ENCODE assay signal across 28 mouse cellular contexts in genomic region chr5:44201665-44202064, GRCm38 (mm10). TPM values are rescaled to one million over a fixed set of nuclear protein-coding genes. Genes with fewer than 3 reads are reported as not detected.
DNase-seq lines count a peak whose midpoint lies in the region; ATAC-seq and TF ChIP-seq lines count a peak whose summit lies in the region.
"Had no signal": no experiment of that assay in that cellular context is flagged by ENCODE, and none has a peak within 500 bp of the region (broad histone marks: within the 10 kb centered on the region; RNA-seq: fewer than 3 reads in every experiment).

No protein-coding gene starts in this region.

- peak; percentile 16; the same call in 1 of the 2 replicates for TF ChIP-seq CTCF in gastrocnemius, adult 2 months (IDR thresholded peaks at IDR 0.05)
- peak; percentile 73 for TF ChIP-seq CTCF in layer of hippocampus, adult 2 months (conservative IDR thresholded peaks at IDR 0.05)
- TF ChIP-seq CTCF in midbrain, postnatal 0 days (IDR thresholded peaks at IDR 0.05), result peak; percentile 52

- no peak for DNase-seq in gastrocnemius, adult 2 months
- DNase-seq in gastrocnemius, postnatal 10 days, result no peak
- no peak for DNase-seq in layer of hippocampus, adult 2 months (ENCODE audit: low spot score in 2 of 2)
- DNase-seq in layer of hippocampus, adult 9-10 months (ENCODE audit: low spot score), result no peak
- no peak for DNase-seq in midbrain, postnatal 0 days (ENCODE audit: low spot score)
- no peak for DNase-seq in urinary bladder, postnatal 36 days (ENCODE audit: low spot score in 2 of 2)
- DNase-seq in cerebellum, adult 11-12 months, result no peak
- DNase-seq: adrenal gland, adult 8-10 months; cerebellum, adult 8-10 months; cerebellum, postnatal 25 days; kidney, adult 8-10 months; kidney, postnatal 10 days; lung, postnatal 10 days; retina, postnatal 1 day; right cerebral cortex, postnatal 14 days had no signal

- no peak for ATAC-seq in midbrain, postnatal 0 days (ENCODE audit: low FRiP score)
- ATAC-seq in midbrain, embryonic 16.5 days, result no peak
- ATAC-seq: CD4-positive, CD25-positive, alpha-beta regulatory T cell, adult 4 months; forebrain, embryonic 13.5 days; inflammation-experienced regulatory T-cells, adult 6 months had no signal

- no peaks in the 10 kb centered on the region for H3K27me3 ChIP-seq in midbrain, postnatal 0 days (ENCODE audit: insufficient read depth, low read length)
- no peaks in the 10 kb centered on the region for H3K27me3 ChIP-seq in midbrain, embryonic 16.5 days (ENCODE audit: control insufficient read depth, insufficient read depth, low read depth, low read length)
- H3K27me3 ChIP-seq: embryonic facial prominence, embryonic 15.5 days; forebrain, embryonic 13.5 days; heart, embryonic 15.5 days; hindbrain, embryonic 12.5 days; limb, embryonic 13.5 days; neural tube, embryonic 15.5 days had no signal

- no peaks in the 10 kb centered on the region for H3K4me1 ChIP-seq in midbrain, postnatal 0 days (ENCODE audit: insufficient read depth, low read length)
- H3K4me1 ChIP-seq in midbrain, embryonic 16.5 days (ENCODE audit: control insufficient read depth, insufficient read depth, low read length), result no peaks in the 10 kb centered on the region
- H3K4me1 ChIP-seq: embryonic facial prominence, embryonic 10.5 days; embryonic facial prominence, embryonic 15.5 days; forebrain, embryonic 13.5 days; hindbrain, embryonic 12.5 days; midbrain, embryonic 10.5 days had no signal

- peaks cover 7% of the 10 kb centered on the region; the same call in 1 of the 2 replicates for H3K36me3 ChIP-seq in midbrain, postnatal 0 days (ENCODE audit: insufficient read depth, low read length)
- no peaks in the 10 kb centered on the region for H3K36me3 ChIP-seq in midbrain, embryonic 16.5 days (ENCODE audit: control insufficient read depth, insufficient read depth, low read length)
- H3K36me3 ChIP-seq: heart, embryonic 15.5 days; hindbrain, embryonic 12.5 days; neural tube, embryonic 15.5 days had no signal

- H3K27ac ChIP-seq in gastrocnemius, adult 2 months, result no peak overlapping the region
- no peak overlapping the region for H3K27ac ChIP-seq in layer of hippocampus, adult 2 months
- H3K27ac ChIP-seq in midbrain, postnatal 0 days (ENCODE audit: low read depth, low read length), result no peak overlapping the region
- no peak overlapping the region for H3K27ac ChIP-seq in midbrain, embryonic 16.5 days (ENCODE audit: low read length)
- H3K27ac ChIP-seq: embryonic facial prominence, embryonic 10.5 days; embryonic facial prominence, embryonic 15.5 days; forebrain, embryonic 13.5 days; heart, embryonic 10.5 days; heart, embryonic 15.5 days; hindbrain, embryonic 12.5 days; limb, embryonic 13.5 days; midbrain, embryonic 10.5 days had no signal

- H3K4me2 ChIP-seq in midbrain, postnatal 0 days (ENCODE audit: low read depth, low read length, poor library complexity, severe bottlenecking), result no peak overlapping the region
- H3K4me2 ChIP-seq in midbrain, embryonic 16.5 days (ENCODE audit: low read length), result no peak overlapping the region
- H3K4me2 ChIP-seq: embryonic facial prominence, embryonic 15.5 days; forebrain, embryonic 13.5 days; heart, embryonic 15.5 days; hindbrain, embryonic 12.5 days; limb, embryonic 13.5 days; liver, embryonic 11.5 days; neural tube, embryonic 15.5 days had no signal

- H3K4me3 ChIP-seq in gastrocnemius, adult 2 months, result no peak overlapping the region
- H3K4me3 ChIP-seq in layer of hippocampus, adult 2 months, result no peak overlapping the region
- H3K4me3 ChIP-seq in midbrain, postnatal 0 days (ENCODE audit: low read depth, low read length), result no peak overlapping the region
- no peak overlapping the region for H3K4me3 ChIP-seq in midbrain, embryonic 16.5 days (ENCODE audit: low read depth, low read length)
- H3K4me3 ChIP-seq: embryonic facial prominence, embryonic 10.5 days; embryonic facial prominence, embryonic 15.5 days; forebrain, embryonic 13.5 days; heart, embryonic 10.5 days; heart, embryonic 15.5 days; hindbrain, embryonic 12.5 days; limb, embryonic 13.5 days; midbrain, embryonic 10.5 days; neural tube, embryonic 15.5 days had no signal

- intact Hi-C loops in gastrocnemius, adult 2 months (cut with DNase I), result no loop called here

- H3K9ac ChIP-seq in midbrain, postnatal 0 days (replicated peaks; ENCODE audit: low read length, poor library complexity, severe bottlenecking), result no peak overlapping the region
- H3K9ac ChIP-seq in midbrain, embryonic 16.5 days (ENCODE audit: low read depth, low read length), result no peak overlapping the region
- H3K9ac ChIP-seq: embryonic facial prominence, embryonic 15.5 days; forebrain, embryonic 13.5 days; heart, embryonic 15.5 days; hindbrain, embryonic 12.5 days; limb, embryonic 13.5 days; neural tube, embryonic 15.5 days had no signal

- H3K9me3 ChIP-seq in midbrain, postnatal 0 days (ENCODE audit: low read length), result no peaks in the 10 kb centered on the region
- no peaks in the 10 kb centered on the region for H3K9me3 ChIP-seq in midbrain, embryonic 16.5 days (replicated peaks; ENCODE audit: control insufficient read depth, low read length, poor library complexity, severe bottlenecking)
- H3K9me3 ChIP-seq: embryonic facial prominence, embryonic 10.5 days; embryonic facial prominence, embryonic 15.5 days; forebrain, embryonic 13.5 days; heart, embryonic 10.5 days; heart, embryonic 15.5 days; hindbrain, embryonic 12.5 days; limb, embryonic 13.5 days; midbrain, embryonic 10.5 days; neural tube, embryonic 15.5 days had no signal

RNA-seq across cellular contexts. Expression of gene Tapt1, which starts 24.8 kb away (rescaled TPM):
- total RNA-seq in gastrocnemius, adult 2 months (2021), result 10 to 100 TPM; 41.2 to 43.0 TPM
- 10 to 100 TPM; 31.7 to 33.1 TPM for total RNA-seq in gastrocnemius, postnatal 10 days (2021)
- total RNA-seq in layer of hippocampus, adult 2 months (2021), result 10 to 100 TPM; 41.3 to 50.2 TPM
- total RNA-seq in midbrain, postnatal 0 days (2014; rRNA removed), result 52.4 and 56.7 TPM in 2 replicates
- polyA plus RNA-seq in midbrain, postnatal 0 days (2015; fragmentation: Nextera tagmentation; extraction: Ambion mirVana), result 24.7 and 27.3 TPM in 2 replicates
- 30.8 and 35.1 TPM in 2 replicates for polyA plus RNA-seq in midbrain, embryonic 16.5 days (2015; fragmentation: Nextera tagmentation; extraction: Ambion mirVana)

Comparison
In these comparisons a context has a peak if more than half of its experiments do, and no peak if none do; other contexts are left out.
1. CTCF ChIP-seq: peak in every context shown above with its lines; median percentile 73 in layer of hippocampus, adult 2 months; 52 in midbrain, postnatal 0 days; 16 in gastrocnemius, adult 2 months.